Comparison of ENCODE assay signal across 8 mouse cellular contexts in the genomic region with DNA sequence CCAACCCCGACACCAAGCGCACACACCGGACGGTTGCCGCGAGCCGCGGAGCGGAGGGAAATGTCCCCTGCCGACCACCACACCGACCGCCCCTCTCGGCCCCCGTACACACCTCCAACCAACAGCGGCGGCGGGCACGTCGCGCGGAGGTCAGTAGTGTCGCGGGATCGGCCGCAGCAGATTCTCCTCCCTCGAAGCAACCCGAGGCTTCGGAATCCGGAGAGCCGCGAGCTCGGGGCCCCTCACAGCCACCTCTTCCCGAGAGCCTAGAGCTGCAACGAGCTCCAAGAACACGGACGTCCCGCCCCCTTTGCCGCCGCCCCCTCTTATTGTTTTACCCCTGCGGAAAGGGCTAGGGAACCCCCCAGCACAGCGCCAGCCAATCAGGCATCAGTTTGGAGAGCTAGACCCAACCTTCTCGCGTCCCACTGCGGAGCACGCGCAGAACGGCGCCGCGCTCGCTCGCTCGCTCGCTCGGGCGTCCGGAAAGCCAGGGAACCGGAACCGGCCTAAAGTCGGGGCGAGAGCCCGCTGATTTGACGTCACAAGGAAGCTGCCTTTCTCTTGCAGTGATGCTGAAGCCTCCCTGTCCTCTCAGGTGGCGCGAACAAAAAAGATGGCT. TPM values are rescaled to one million over a fixed set of nuclear protein-coding genes. Genes with fewer than 3 reads are reported as not detected.
A peak's percentile ranks its signal among the peaks of the same experiment; 100 is the strongest.
DNase-seq lines count a peak whose midpoint lies in the region; ATAC-seq lines count a peak whose summit lies in the region.

A gene (minus strand): TSS at position 303 of the 622 bp plus-strand sequence.

- peak; percentile 97 to 99 for DNase-seq in adrenal gland, adult (ENCODE audit: inconsistent age in 2 of 2, low spot score in 1 of 2)
- DNase-seq in embryo, embryonic 10.5 days (ENCODE audit: low spot score): peak; percentile 99
- DNase-seq in gastrocnemius, postnatal 14 days: peak; percentile 98
- peak; percentile 95 to 99 for DNase-seq in left cerebral cortex, postnatal 10 days (ENCODE audit: extremely low spot score in 1 of 2, low spot score in 2 of 2)
- peak; percentile 96 for DNase-seq in right cerebral cortex, postnatal 25 days
- peak; percentile 97 to 98 for DNase-seq in urinary bladder, postnatal 4 days (ENCODE audit: low spot score in 2 of 2)

- intact Hi-C loops in gastrocnemius, postnatal 14 days (cut with DNase I; ENCODE audit: low total_unique reads): no loop called here
- intact Hi-C loops in left cerebral cortex, postnatal 10 days (cut with DNase I): loop anchor here (10.0 kb wide), 1 partner anchor 51 kb away; a partner anchor contains a TSS

- peak; percentile 92 for ATAC-seq in inflammation-experienced regulatory T-cells, adult 6 months
- peak; percentile 92 for ATAC-seq in megakaryocyte-erythroid progenitor cell, adult 5-6 weeks (replicated peaks; ENCODE audit: low FRiP score, low TSS enrichment, poor library complexity, severe bottlenecking)

RNA-seq across cellular contexts. Expression of the gene that starts here (rescaled TPM):
- 10 to 100 TPM; 54.5 to 55.8 TPM for total RNA-seq in gastrocnemius, postnatal 14 days (2021)
- 100 to 1,000 TPM; 225 to 265 (median 245) TPM for polyA plus RNA-seq in inflammation-experienced regulatory T-cells, adult 6 months (2017; shearing (Covaris generic))
- 100 to 1,000 TPM; 177 to 178 TPM for total RNA-seq in left cerebral cortex, postnatal 10 days (2021)
- total RNA-seq in megakaryocyte-erythroid progenitor cell, adult 5-6 weeks (2014; fragmentation: Nextera tagmentation): 58.2 and 67.8 TPM in 2 replicates
- total RNA-seq in megakaryocyte-erythroid progenitor cell, adult 5-6 weeks (2017): 89.5 and 117 TPM in 2 replicates

Comparison
In these comparisons a context has a peak if more than half of its experiments do, and no peak if none do; other contexts are left out.
1. Peak in every context shown above with its lines: DNase-seq and ATAC-seq.